Mouse (Mus musculus): Measurements from ENCODE around the gene Trim44.
A peak's percentile ranks its signal among the peaks of the same experiment; 100 is the strongest.

Gene Trim44

DNA sequence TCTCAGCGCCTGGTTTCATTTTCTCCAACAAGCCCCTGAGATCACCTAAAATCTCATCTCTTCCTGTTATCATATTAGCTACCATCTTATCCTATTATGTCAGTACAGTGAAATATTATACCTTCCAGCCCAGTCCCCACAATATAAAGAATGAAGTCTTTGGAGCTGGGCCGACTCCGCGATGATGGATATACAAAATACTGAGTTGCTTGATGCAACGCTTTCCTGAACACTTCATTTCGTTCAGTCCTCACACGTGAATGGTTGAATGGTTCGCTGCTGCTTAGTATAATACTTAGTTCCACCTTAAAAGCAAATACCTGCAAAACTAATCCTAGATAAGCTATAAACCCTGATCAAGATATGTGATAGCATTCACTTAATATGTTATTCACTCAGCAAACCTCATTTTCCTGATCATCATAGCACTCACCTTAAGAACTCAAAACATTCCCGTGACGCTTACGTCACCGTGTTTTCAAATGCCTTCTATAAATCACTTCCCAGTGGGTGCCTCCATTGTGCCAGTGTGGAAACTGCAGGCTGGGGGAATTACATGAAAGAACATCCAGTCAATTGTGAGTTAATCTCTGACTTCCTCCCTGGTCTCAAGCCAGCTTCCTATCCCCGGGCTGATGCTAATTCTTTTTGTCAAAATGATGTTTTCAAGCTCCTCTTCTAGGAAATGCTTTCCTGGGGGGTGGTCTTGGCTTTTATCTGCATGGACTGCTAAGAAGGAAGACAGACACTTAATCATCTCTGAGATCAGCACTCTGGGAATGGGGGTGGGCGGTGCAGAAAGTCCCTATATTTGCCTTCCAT is at the start of gene Trim44:
Trim44 (minus strand) TSS at position 466 of the 822 bp plus-strand sequence.
- no peak for DNase-seq

DNA sequence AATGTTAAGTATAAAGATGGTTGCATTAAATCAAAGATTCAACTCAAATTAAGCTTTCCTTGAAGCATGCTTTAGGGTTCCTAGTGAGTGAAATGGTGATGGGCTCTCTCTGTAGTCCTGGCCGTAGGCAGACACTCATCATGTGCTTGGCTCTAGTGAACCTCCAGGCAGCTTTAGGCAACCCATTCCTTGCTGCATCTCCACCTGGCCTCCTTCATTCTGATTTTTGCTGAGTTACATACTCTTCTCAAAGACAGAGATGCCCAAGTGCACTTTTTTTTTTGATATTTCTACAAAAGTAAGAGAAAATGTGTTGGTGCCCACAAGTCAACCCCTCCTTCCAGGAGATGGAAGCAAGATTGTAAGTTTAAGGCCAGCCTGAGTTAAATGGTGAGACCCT is 47.5 kb upstream of the Trim44 start:
- DNase-seq = no peak

GRCm38 (mm10) chr2:102453447-102453846 is 45.8 kb upstream of the Trim44 start:
- peak; percentile 14 to 24 for DNase-seq

GRCm38 (mm10) chr2:102451671-102452549 is 44.3 kb upstream of the Trim44 start, which contains the start of gene Fjx1:
Fjx1 (minus strand) TSS chr2:102452499.
- peak in 1 of 2 experiments; percentile 60 for DNase-seq

GRCm38 (mm10) chr2:102450761-102451670 is 43.4 kb upstream of the Trim44 start:
- peak; percentile 48 to 70 for DNase-seq

- peak; percentile 78 to 83 for DNase-seq
Observed at GRCm38 (mm10) chr2:102450248-102450760, 42.7 kb upstream of the Trim44 start.

GRCm38 (mm10) chr2:102449630-102450247 is 42.1 kb upstream of the Trim44 start:
- DNase-seq = peak; percentile 11 to 32

- no peak for DNase-seq
Observed at GRCm38 (mm10) chr2:102449056-102449455, 41.4 kb upstream of the Trim44 start.

DNA sequence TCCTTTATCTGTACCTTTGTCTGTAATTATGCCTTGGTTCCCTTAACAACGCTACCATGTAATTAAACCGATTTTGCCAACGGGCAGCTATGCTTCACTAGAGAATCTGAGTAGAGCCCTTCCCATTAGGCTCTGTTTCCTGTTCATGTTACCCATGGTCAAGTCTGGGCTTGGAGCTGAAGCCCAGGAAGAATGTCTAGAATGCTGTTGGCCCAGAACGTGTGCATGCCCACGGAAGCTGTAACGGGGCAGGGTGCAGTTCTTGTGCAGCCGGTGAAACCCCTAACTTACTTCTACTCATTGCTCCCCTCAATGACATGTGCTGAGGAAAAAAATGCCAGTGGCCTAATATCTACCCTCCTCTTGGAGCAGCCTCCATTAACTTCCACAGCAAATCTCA is 40.2 kb upstream of the Trim44 start:
- DNase-seq = no peak

DNA sequence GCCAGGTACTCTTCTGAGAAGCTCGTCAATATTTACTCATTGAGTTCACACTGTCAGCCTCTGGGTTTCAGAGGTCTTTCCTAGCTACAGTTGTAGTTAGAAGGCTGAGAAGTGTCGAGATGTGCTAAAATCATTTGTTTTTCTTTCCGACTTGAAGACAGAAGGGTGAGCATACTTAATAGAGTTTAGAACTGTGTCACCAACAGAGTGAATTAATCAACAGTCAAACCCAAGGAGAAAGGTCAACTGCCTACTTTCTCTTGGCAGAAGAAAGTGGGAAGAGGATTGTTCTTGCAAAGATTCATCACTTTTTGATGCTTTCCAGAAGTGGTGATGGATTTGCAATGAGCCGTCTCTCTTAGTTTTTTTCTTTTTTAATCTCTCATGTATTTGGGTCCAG is 39.2 kb upstream of the Trim44 start:
- no peak for DNase-seq

DNA sequence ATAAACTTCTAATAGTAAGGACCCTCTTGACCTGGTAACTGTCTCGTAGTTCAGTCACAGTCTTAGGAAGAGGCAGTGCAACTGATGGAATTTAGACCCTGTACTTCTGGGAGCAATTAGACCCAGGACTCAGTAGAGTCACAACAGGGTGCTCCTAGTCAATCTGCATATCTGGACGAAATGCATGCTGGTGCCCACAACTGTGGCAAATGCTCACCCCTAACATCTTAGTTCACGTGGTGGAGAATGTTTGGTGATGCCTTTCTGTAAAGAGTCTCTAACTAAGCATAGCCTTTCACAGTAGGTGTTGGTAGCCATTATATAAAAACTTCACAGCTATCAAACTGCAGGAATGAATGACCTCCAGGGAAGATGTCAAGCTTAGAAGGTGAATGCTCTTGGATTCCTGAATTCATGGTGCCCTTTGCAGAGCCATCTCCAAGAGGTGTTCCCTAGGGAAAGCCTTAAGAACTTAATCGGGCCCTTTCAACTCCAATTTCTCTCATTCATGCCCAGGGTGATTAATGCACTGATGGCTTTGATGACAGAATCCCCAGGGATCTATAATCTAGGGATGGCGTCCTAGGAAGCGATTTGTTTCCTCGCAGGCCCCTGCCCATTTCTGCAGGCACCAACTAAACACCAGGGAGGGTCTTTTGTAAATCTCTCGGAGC is 29.9 kb upstream of the Trim44 start:
- no peak for DNase-seq

DNA sequence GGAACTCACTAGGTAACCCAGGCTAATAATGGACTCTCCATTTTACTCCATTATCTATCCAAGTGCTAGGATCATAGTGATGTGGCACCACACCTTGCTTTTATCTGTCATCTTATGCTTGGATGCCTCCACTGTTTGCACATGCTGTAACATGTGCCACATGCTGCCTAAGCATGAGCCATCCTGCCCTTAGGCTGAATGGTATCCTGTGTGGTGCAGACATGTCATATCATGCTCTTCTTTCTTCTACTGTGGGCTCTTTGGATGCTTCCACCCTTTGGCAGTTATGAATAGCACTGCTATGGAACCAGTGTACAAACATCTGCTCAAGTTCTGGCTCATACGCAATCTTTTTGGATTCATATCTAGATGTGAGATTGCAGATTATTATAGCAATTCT is 26.3 kb upstream of the Trim44 start:
- DNase-seq = no peak

GRCm38 (mm10) chr2:102431084-102431483 is 23.5 kb upstream of the Trim44 start:
- no peak for DNase-seq

DNA sequence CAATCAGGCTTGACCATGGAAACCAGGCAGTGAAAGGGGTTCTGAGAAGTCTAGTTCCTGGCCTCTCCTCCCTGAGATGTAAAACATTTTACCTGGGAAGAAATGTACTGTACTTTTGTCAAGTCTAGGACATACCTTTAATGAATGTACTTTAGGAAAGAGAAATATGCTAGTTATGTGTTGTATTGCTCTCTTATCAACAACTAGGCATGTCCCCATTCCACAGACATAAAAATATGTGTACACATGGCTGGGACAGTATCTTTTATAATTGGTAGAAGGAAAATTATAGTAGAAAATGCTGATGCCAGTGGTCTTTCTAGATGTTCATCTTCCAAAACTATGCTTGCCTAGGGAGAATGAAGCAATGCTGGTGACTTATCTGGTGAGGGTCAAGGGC is 20.3 kb upstream of the Trim44 start:
- no peak for DNase-seq

DNA sequence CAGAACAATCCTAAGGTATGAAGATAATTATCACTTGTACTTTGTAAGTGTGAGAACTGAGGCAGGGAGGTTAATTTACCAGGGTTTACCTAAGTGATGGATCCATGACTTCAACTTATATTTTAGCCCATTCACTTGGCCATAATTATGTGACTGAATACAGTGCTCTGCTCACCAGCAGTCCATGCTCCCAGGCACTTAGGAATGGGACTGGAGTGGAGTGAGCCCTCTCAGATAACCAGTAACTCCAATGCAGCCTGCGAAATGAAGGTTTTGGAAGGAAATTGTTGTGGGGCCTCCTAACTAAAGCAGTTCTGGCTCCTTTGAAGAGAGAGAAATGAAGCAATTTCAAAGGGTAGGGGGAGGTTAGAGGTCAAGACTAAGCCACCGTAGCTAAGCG is 18.8 kb upstream of the Trim44 start:
- no peak for DNase-seq

DNA sequence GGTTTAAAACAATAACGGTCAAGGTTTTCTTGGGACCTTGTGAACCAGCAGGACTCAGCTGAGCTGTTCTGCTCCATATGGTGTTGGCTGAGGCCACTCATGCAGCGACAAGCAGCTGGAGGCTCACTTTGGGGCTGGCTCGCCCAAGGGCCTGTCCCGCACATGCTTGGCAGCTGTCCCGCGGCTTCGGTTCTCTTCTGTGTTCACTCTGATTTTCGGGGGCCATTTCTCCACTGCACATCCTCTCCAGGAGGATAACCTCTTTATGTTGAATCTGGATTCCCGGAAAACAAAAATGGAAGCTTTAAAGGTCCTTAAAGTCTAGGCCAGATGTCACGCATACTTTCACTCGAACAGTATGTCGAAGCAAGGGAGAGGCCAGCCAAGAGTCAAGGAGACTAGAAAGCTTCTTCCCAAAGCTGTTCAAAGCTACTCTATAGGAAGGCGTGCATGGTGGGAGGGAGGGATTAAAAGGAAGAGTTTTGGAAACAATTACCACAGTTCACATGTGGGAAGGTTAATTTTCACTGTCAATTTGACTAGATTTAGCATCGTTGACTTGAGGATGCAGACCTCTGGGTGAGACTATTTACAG is 8.6 kb upstream of the Trim44 start:
- peak in 1 of 2 experiments; percentile 11 for DNase-seq

- DNase-seq = no peak
Observed at GRCm38 (mm10) chr2:102412738-102413137, 5.1 kb upstream of the Trim44 start.

DNA sequence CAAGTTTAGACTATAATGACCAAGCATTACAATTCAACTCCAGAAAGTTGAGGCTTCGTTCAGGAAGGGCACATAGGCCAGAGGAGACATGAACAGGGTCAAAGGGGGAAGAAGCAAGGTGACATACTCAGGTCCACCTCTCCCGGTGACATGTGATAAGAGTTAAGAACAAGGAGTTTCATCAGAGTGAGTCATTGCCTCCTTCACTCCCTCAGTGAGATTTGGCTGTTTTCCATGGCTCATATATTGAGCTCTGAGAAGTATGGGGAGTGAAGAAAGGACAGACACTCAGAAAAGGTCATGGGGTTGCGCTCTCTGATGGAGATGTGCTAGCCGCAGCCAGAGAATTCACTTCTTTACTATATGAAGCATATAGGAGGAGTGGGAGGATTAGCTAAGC is 3.0 kb upstream of the Trim44 start:
- no peak for DNase-seq

DNA sequence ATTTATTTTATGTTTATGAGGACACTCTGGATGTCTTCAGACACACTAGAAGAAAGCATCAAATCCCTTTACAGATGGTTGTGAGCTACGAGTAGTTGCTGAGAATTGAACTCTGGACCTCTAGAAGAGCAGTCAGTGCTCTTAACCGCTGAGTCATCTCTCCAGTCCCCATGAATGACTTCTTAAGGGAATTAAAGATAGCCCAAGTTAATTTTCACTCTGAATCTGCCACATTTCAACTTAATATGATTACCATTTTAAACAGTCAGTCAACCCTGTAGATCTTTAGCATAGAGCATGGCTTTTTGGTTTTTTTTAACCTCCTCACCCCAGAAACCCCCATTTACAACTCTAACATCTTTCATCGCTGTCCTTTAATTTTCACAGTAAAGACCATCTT is 2.1 kb upstream of the Trim44 start:
- DNase-seq = no peak

DNA sequence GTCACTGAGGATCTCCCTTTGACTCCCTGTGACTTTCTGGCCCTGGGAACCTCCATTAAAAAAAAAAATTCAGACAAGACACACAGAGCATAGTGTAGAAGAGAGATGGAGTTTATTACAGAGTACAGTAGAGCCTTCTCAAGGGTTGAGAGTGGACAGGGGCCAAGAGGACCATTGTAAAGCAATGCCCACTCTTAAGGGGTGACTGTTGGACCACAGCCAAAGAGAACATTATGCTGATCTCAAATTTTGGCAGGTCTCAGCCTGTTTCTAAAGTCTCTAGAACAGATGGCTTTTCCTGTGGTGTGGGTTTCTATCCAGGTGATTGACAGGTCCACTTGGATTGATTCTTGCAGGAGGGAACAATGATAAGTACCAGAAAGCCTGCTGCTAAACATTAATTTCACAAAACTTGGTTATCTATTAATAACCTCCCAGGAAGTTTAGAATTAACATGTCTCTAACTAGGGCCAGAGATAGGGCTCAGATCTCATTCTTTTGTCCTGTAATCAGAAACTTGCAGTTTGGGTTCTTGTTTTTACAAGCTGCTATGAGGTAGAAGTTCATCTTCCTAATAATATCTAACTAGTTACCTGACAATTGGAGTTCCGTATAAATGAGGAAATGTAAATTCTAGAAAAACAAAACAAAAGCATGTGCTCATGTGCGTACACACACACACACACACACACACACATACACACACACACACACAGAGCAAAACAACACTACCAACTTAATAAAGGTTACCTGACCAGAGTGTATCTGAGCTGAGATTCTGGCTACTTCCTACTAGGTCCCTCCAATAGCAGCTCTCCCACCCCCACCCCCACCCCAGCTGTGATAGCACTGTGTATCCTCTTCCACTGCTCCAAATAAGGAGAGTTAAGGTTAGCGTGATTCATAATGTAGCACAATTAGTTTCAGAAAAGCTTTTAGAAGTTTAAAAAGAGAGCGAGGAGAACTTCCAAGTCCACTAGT is 1.0 kb downstream of the Trim44 start:
- DNase-seq = no peak
